Mouse (Mus musculus) olfactory bulb, adult 2 months (tissue): ENCODE measurements at regions not wholly inside any gene's neighbourhood (a gene's known extent, or its start where the extent isn't known, plus 50 kb on each side); places are given as distances from the start of the nearest gene placed in this dataset.

Experiments
- CTCF ChIP-seq: fragments of 200-500 bp; IDR thresholded peaks from 2 replicates; pipeline ENCODE4 v1.5.1; 2012; ENCODE audit warnings: low read depth, mild to moderate bottlenecking, low read length, moderate library complexity; ENCODE audit not compliant: insufficient read depth
- POLR2A ChIP-seq: fragments of 200-500 bp; IDR thresholded peaks from 2 replicates; pipeline ENCODE4 v1.6.1; 2012; ENCODE audit warnings: mild to moderate bottlenecking, low read depth, low read length, moderate library complexity; ENCODE audit not compliant: insufficient read depth

- TF ChIP-seq POLR2A: no peak
- TF ChIP-seq CTCF: no peak
These were observed 78.0 kb downstream of the Tm4sf1 start for GRCm38 (mm10) chr3:57223773-57224172.
